Mouse (Mus musculus) liver, adult 2 months (tissue): Measurements from ENCODE around the gene Gm42420.

Experiments
- CTCF ChIP-seq: fragments of 200-500 bp; IDR thresholded peaks from 2 replicates; pipeline ENCODE4 v1.5.1; 2011; ENCODE audit warnings: low read depth, low read length, control low read depth
- POLR2A ChIP-seq: fragments of 200-500 bp; IDR thresholded peaks from 2 replicates; pipeline ENCODE4 v1.6.1; 2011; ENCODE audit warnings: low read length, control low read depth; ENCODE audit not compliant: insufficient read depth; ENCODE audit errors: extremely low read depth

DNA sequence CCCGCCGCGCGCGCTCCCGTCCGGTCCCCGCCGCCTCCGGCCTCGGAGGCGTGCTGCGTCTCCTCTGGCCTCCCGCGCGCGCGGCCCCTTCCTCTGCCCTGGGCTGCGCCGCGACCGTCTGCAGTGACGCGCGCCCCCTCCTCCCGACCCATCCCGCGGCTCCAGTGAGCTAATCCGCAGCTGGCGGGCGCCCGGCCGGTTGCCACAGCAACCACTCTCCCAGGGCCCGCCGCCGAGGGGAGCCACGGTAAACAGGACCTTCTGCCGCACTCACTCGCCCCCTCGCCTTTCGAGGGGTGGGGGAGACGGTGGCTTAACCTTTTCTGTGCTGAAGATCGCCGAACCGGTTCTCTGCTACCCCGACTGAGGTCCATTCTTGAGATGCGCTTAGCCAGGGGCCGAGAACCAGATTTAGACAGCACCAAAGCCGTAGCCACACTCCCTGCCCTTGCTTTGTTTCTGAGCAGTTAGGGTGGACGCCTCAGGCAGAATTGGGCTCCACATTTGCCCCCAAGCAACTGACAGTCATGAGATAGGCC is 27.8 kb upstream of the Gm42420 start, which contains the start of gene Dennd2a:
- TF ChIP-seq CTCF (no peak), POLR2A (no peak)
